Mouse (Mus musculus): Measurements from ENCODE around the gene B3galnt2. TPM values are rescaled to one million over a fixed set of nuclear protein-coding genes. Genes with fewer than 3 reads are reported as not detected.
A peak's percentile ranks its signal among the peaks of the same experiment; 100 is the strongest.
"Not testable (repeated sequence)": the region's sequence is repeated elsewhere in the genome, so short reads cannot be mapped to it uniquely, and the experiment has no call there.

Gene B3galnt2
- 7.1 and 8.2 TPM in 2 replicates for polyA plus RNA-seq (2012; ENCODE audit: insufficient read depth, insufficient read length, missing spikeins)

GRCm38 (mm10) chr13:13953874-13954832 lies at the start of gene B3galnt2:
Gene B3galnt2, plus strand, starts transcription at chr13:13954469.
- Histone ChIP-seq H3K4me1 (ENCODE audit: control insufficient read depth, insufficient read depth, insufficient read length, low read length) (no peaks in the 10 kb centered on the region), H3K27ac (replicated peaks; ENCODE audit: low read depth, low read length) (peak within 1 kb of the TSS; percentile 2; the same call in 1 of the 2 replicates), H3K4me3 (ENCODE audit: insufficient read depth, low read depth, low read length) (peak within 1 kb of the TSS; percentile 68)

- Histone ChIP-seq H3K4me3 (ENCODE audit: insufficient read depth, low read depth, low read length) (no peak overlapping the region), H3K27ac (replicated peaks; ENCODE audit: low read depth, low read length) (no peak overlapping the region), H3K4me1 (ENCODE audit: control insufficient read depth, insufficient read depth, insufficient read length, low read length) (no peaks in the 10 kb centered on the region)
Observed at GRCm38 (mm10) chr13:13911341-13911740, 42.9 kb upstream of the B3galnt2 start.

- no peaks in the 10 kb centered on the region for H3K4me1 ChIP-seq (ENCODE audit: control insufficient read depth, insufficient read depth, insufficient read length, low read length)
- H3K27ac ChIP-seq (replicated peaks; ENCODE audit: low read depth, low read length): no peak overlapping the region
Observed at GRCm38 (mm10) chr13:13919396-13919795, 34.9 kb upstream of the B3galnt2 start.

GRCm38 (mm10) chr13:13922526-13922925 lies 31.7 kb upstream of the B3galnt2 start:
- no peak overlapping the region for H3K27ac ChIP-seq (replicated peaks; ENCODE audit: low read depth, low read length)
- H3K4me3 ChIP-seq (ENCODE audit: insufficient read depth, low read depth, low read length): no peak overlapping the region
- H3K4me1 ChIP-seq (ENCODE audit: control insufficient read depth, insufficient read depth, insufficient read length, low read length): no peaks in the 10 kb centered on the region

More at GRCm38 (mm10) chr13:13919396-13919795, 34.9 kb upstream of the B3galnt2 start:
- H3K4me3 ChIP-seq (ENCODE audit: insufficient read depth, low read depth, low read length): no peak overlapping the region

- Histone ChIP-seq H3K4me3 (ENCODE audit: insufficient read depth, low read depth, low read length) (no peak overlapping the region), H3K27ac (replicated peaks; ENCODE audit: low read depth, low read length) (no peak overlapping the region), H3K4me1 (ENCODE audit: control insufficient read depth, insufficient read depth, insufficient read length, low read length) (no peaks in the 10 kb centered on the region)
Observed at GRCm38 (mm10) chr13:13929982-13930381, 24.3 kb upstream of the B3galnt2 start.

- Histone ChIP-seq H3K27ac (replicated peaks; ENCODE audit: low read depth, low read length) (no peak overlapping the region), H3K4me1 (ENCODE audit: control insufficient read depth, insufficient read depth, insufficient read length, low read length) (no peaks in the 10 kb centered on the region), H3K4me3 (ENCODE audit: insufficient read depth, low read depth, low read length) (peak overlapping the region; percentile 68)
Observed at GRCm38 (mm10) chr13:13954931-13955330, 662 bp downstream of the B3galnt2 start.

- no peak overlapping the region for H3K4me3 ChIP-seq (ENCODE audit: insufficient read depth, low read depth, low read length)
- no peak overlapping the region for H3K27ac ChIP-seq (replicated peaks; ENCODE audit: low read depth, low read length)
- no peaks in the 10 kb centered on the region for H3K4me1 ChIP-seq (ENCODE audit: control insufficient read depth, insufficient read depth, insufficient read length, low read length)
Observed at GRCm38 (mm10) chr13:13956686-13957085, 2.4 kb downstream of the B3galnt2 start.

GRCm38 (mm10) chr13:13960211-13960610 lies 5.9 kb downstream of the B3galnt2 start:
- Histone ChIP-seq H3K4me3 (ENCODE audit: insufficient read depth, low read depth, low read length) (no peak overlapping the region), H3K27ac (replicated peaks; ENCODE audit: low read depth, low read length) (no peak overlapping the region), H3K4me1 (ENCODE audit: control insufficient read depth, insufficient read depth, insufficient read length, low read length) (no peaks in the 10 kb centered on the region)

- H3K4me3 ChIP-seq (ENCODE audit: insufficient read depth, low read depth, low read length): no peak overlapping the region
- H3K27ac ChIP-seq (replicated peaks; ENCODE audit: low read depth, low read length): no peak overlapping the region
- no peaks in the 10 kb centered on the region for H3K4me1 ChIP-seq (ENCODE audit: control insufficient read depth, insufficient read depth, insufficient read length, low read length)
Observed at GRCm38 (mm10) chr13:13961046-13961445, 6.8 kb downstream of the B3galnt2 start.

GRCm38 (mm10) chr13:13965388-13965964 lies 11.2 kb downstream of the B3galnt2 start:
- Histone ChIP-seq H3K4me3 (ENCODE audit: insufficient read depth, low read depth, low read length) (no peak overlapping the region), H3K27ac (replicated peaks; ENCODE audit: low read depth, low read length) (no peak overlapping the region), H3K4me1 (ENCODE audit: control insufficient read depth, insufficient read depth, insufficient read length, low read length) (no peaks in the 10 kb centered on the region)

- no peak overlapping the region for H3K27ac ChIP-seq (replicated peaks; ENCODE audit: low read depth, low read length)
- no peaks in the 10 kb centered on the region for H3K4me1 ChIP-seq (ENCODE audit: control insufficient read depth, insufficient read depth, insufficient read length, low read length)
Observed at GRCm38 (mm10) chr13:13966172-13966571, 11.9 kb downstream of the B3galnt2 start.

GRCm38 (mm10) chr13:13968629-13969111 lies 14.4 kb downstream of the B3galnt2 start:
- no peak overlapping the region for H3K4me3 ChIP-seq (ENCODE audit: insufficient read depth, low read depth, low read length)
- no peaks in the 10 kb centered on the region for H3K4me1 ChIP-seq (ENCODE audit: control insufficient read depth, insufficient read depth, insufficient read length, low read length)
- H3K27ac ChIP-seq (replicated peaks; ENCODE audit: low read depth, low read length): no peak overlapping the region

More at GRCm38 (mm10) chr13:13966172-13966571, 11.9 kb downstream of the B3galnt2 start:
- H3K4me3 ChIP-seq (ENCODE audit: insufficient read depth, low read depth, low read length): no peak overlapping the region

- no peak overlapping the region for H3K27ac ChIP-seq (replicated peaks; ENCODE audit: low read depth, low read length)
- H3K4me1 ChIP-seq (ENCODE audit: control insufficient read depth, insufficient read depth, insufficient read length, low read length): no peaks in the 10 kb centered on the region
- no peak overlapping the region for H3K4me3 ChIP-seq (ENCODE audit: insufficient read depth, low read depth, low read length)
Observed at GRCm38 (mm10) chr13:13969796-13970195, 15.5 kb downstream of the B3galnt2 start.

- H3K4me3 ChIP-seq (ENCODE audit: insufficient read depth, low read depth, low read length); H3K4me1 ChIP-seq (ENCODE audit: control insufficient read depth, insufficient read depth, insufficient read length, low read length); H3K27ac ChIP-seq (replicated peaks; ENCODE audit: low read depth, low read length): not testable (repeated sequence)
Observed at GRCm38 (mm10) chr13:13981842-13982241, 27.6 kb downstream of the B3galnt2 start.

- Histone ChIP-seq H3K4me1 (ENCODE audit: control insufficient read depth, insufficient read depth, insufficient read length, low read length) (no peaks in the 10 kb centered on the region), H3K4me3 (ENCODE audit: insufficient read depth, low read depth, low read length) (no peak overlapping the region), H3K27ac (replicated peaks; ENCODE audit: low read depth, low read length) (no peak overlapping the region)
Observed at GRCm38 (mm10) chr13:13983523-13983922, 29.3 kb downstream of the B3galnt2 start.
